Mouse (Mus musculus) liver, embryonic 11.5 days (tissue): ENCODE data around the gene Egfl7. TPM values are rescaled to one million over a fixed set of nuclear protein-coding genes. Genes with fewer than 3 reads are reported as not detected.

Experiments
- ATAC-seq: fragments of 200-750 bp; cut with Nextera tagmentation; replicated peaks from 2 replicates; pipeline ENCODE4 v1.8.0; 2017; ENCODE audit warnings: moderate number of reproducible peaks, mild to moderate bottlenecking, moderate TSS enrichment, moderate library complexity; ENCODE audit not compliant: low FRiP score
- DNase-seq: peaks from one replicate; pipeline ENCODE4 v3.0.0-alpha.2; 2017; ENCODE audit warnings: low spot score
- H3K27ac ChIP-seq: fragments of 300-500 bp; sonication (generic); 2 replicates; pipeline ENCODE4 v1.5.1; 2014; ENCODE audit warnings: mild to moderate bottlenecking, low read depth, low read length, control low read depth
- H3K27me3 ChIP-seq: fragments of 300-500 bp; sonication (generic); replicated peaks from 2 replicates; pipeline ENCODE4 v1.6.1; 2014; ENCODE audit warnings: low read length, mixed read lengths; ENCODE audit not compliant: control insufficient read depth, insufficient read depth
- H3K36me3 ChIP-seq: fragments of 300-500 bp; sonication (generic); 2 replicates; pipeline ENCODE4 v1.6.1; 2014; ENCODE audit warnings: mild to moderate bottlenecking, low read length, moderate library complexity, mixed read lengths; ENCODE audit not compliant: control insufficient read depth, insufficient read depth
- H3K4me1 ChIP-seq: fragments of 300-500 bp; sonication (generic); replicated peaks from 2 replicates; pipeline ENCODE4 v1.6.1; 2014; ENCODE audit warnings: low read length, mixed read lengths; ENCODE audit not compliant: control insufficient read depth, insufficient read depth
- H3K4me2 ChIP-seq: fragments of 300-500 bp; sonication (generic); 2 replicates; pipeline ENCODE4 v1.6.1; 2014; ENCODE audit warnings: mild to moderate bottlenecking, control low read depth, moderate library complexity
- H3K4me3 ChIP-seq: fragments of 300-500 bp; sonication (generic); 2 replicates; pipeline ENCODE4 v1.5.1; 2014; ENCODE audit warnings: low read depth, low read length, control low read depth
- H3K9ac ChIP-seq: fragments of 300-500 bp; sonication (generic); 2 replicates; pipeline ENCODE4 v1.6.1; 2014; ENCODE audit warnings: low read depth, low read length, control low read depth
- H3K9me3 ChIP-seq: fragments of 300-500 bp; sonication (generic); 2 replicates; pipeline ENCODE4 v1.6.1; 2016; ENCODE audit warnings: low read length, inconsistent platforms, mixed read lengths; ENCODE audit not compliant: control insufficient read depth
- WGBS: fragments of 180-500 bp; shearing (Covaris S2); extraction: QIAGEN DNeasy Blood & Tissue Kit; methylation state at CpG from one replicate; pipeline ENCODE4 v1.1.7; 2014; 5-methylcytosine and 5-hydroxymethylcytosine counted together
- microRNA counts: library from miRNA; unstranded; fragments of <30 nt; microRNA quantifications from one replicate; lab custom pipeline; 2015
- microRNA-seq: library from miRNA; unstranded; fragments of <30 nt; microRNA quantifications from one replicate; pipeline ENCODE4, GENCODE M21; 2017; ENCODE audit warnings: borderline number of aligned reads
- polyA plus RNA-seq: library from polyadenylated mRNA; unstranded; fragments of >200 nt; fragmentation: Nextera tagmentation; extraction: Ambion mirVana; gene quantifications from 2 replicates; pipeline ENCODE4 v1.2.1, GENCODE M21; 2014

The Egfl7 gene
- polyA plus RNA-seq, 1 experiment from 2014 or later, result 181 TPM

- Histone ChIP-seq H3K4me2 (peak overlapping the region; percentile 75), H3K4me1 (peaks cover 25% of the 10 kb centered on the region), H3K9me3 (no peaks in the 10 kb centered on the region), H3K4me3 (peak overlapping the region; percentile 97), H3K27me3 (no peaks in the 10 kb centered on the region), H3K36me3 (peaks cover 33% of the 10 kb centered on the region), H3K9ac (peak overlapping the region; percentile 100), H3K27ac (peak overlapping the region; percentile 91)
- DNase-seq (no peak), ATAC-seq (no peak)
- 64% methylated on average over 5 of the region's 5 CpGs for WGBS
Observed at GRCm38 (mm10) chr2:26638039-26638438, 58.2 kb downstream of the Egfl7 start.

- H3K27me3 ChIP-seq, result no peaks in the 10 kb centered on the region
- DNase-seq (no peak), ATAC-seq (no peak)
- peak overlapping the region; percentile 97 for H3K4me3 ChIP-seq
- H3K36me3 ChIP-seq, result peaks cover 33% of the 10 kb centered on the region
- WGBS, result 55% methylated on average over 5 of the region's 5 CpGs
- peaks cover 25% of the 10 kb centered on the region for H3K4me1 ChIP-seq
- H3K9me3 ChIP-seq, result no peaks in the 10 kb centered on the region
- peak overlapping the region; percentile 91; the same call in 1 of the 2 replicates for H3K27ac ChIP-seq
- peak overlapping the region; percentile 75 for H3K4me2 ChIP-seq
- peak overlapping the region; percentile 100 for H3K9ac ChIP-seq
Observed at GRCm38 (mm10) chr2:26638572-26638971, 58.8 kb downstream of the Egfl7 start.

GRCm38 (mm10) chr2:26639083-26639482, 59.3 kb downstream of the Egfl7 start:
- Histone ChIP-seq H3K27me3 (no peaks in the 10 kb centered on the region), H3K4me2 (peak overlapping the region; percentile 75), H3K4me3 (peak overlapping the region; percentile 97), H3K9me3 (no peaks in the 10 kb centered on the region), H3K36me3 (peaks cover 33% of the 10 kb centered on the region), H3K4me1 (peaks cover 25% of the 10 kb centered on the region), H3K27ac (peak overlapping the region; percentile 91), H3K9ac (peak overlapping the region; percentile 100)
- ATAC-seq (peak; percentile 50; the same call in 1 of the 2 replicates), DNase-seq (no peak)
- WGBS, result 3% methylated on average over 8 of the region's 8 CpGs

GRCm38 (mm10) chr2:26639838-26640830, 60.3 kb downstream of the Egfl7 start:
- Histone ChIP-seq H3K27me3 (no peaks in the 10 kb centered on the region), H3K9me3 (no peaks in the 10 kb centered on the region), H3K4me1 (peaks cover 25% of the 10 kb centered on the region), H3K9ac (peak overlapping the region; percentile 100), H3K4me2 (peak overlapping the region; percentile 75), H3K36me3 (peaks cover 33% of the 10 kb centered on the region), H3K4me3 (peak overlapping the region; percentile 97), H3K27ac (peak overlapping the region; percentile 91)
- DNase-seq (peak; percentile 95), ATAC-seq (peak; percentile 75)
- WGBS, result 4% methylated on average over 49 of the region's 49 CpGs

- peak overlapping the region; percentile 100; the same call in 1 of the 2 replicates for H3K9ac ChIP-seq
- no peak for DNase-seq
Observed at GRCm38 (mm10) chr2:26641006-26641647, 61.3 kb downstream of the Egfl7 start.

More at GRCm38 (mm10) chr2:26641006-26641647, 61.3 kb downstream of the Egfl7 start:
- no peak overlapping the region for H3K27ac ChIP-seq
- no peak for ATAC-seq
- H3K36me3 ChIP-seq, result peaks cover 26% of the 10 kb centered on the region
- no peak overlapping the region for H3K4me3 ChIP-seq
- H3K4me2 ChIP-seq, result no peak overlapping the region
- H3K9me3 ChIP-seq, result no peaks in the 10 kb centered on the region
- WGBS, result 46% methylated on average over 7 of the region's 7 CpGs
- H3K27me3 ChIP-seq, result no peaks in the 10 kb centered on the region
- H3K4me1 ChIP-seq, result peaks cover 25% of the 10 kb centered on the region

MicroRNA genes within 50 kb of the gene (microRNA counts, 519-probe panel; counts per million panel counts)
- 8,336 counts per million, percentile 97 among the panel's probes with 10 or more counts for microRNA mmu-miR-126-3p (lab: Ali Mortazavi, UCI)
- microRNA mmu-miR-126-5p (lab: Ali Mortazavi, UCI), result 5,746 counts per million, percentile 60 among the panel's probes with 10 or more counts

Small RNAs within 50 kb of the gene (microRNA-seq; reads per million reads assigned to microRNA genes)
- gene Mir126a (2.5 reads per million), gene Mir126b (not detected)

Other genes with a start within 250 kb of the Egfl7 start
- 23.0 and 23.8 TPM in 2 replicates for gene Dnlz, start 227.9 kb upstream of the Egfl7 start, polyA plus RNA-seq
- gene Card9, start 219.1 kb upstream of the Egfl7 start, polyA plus RNA-seq, result 1.1 and 1.7 TPM in 2 replicates
- 36.4 and 41.6 TPM in 2 replicates for gene Snapc4, start 199.4 kb upstream of the Egfl7 start, polyA plus RNA-seq
- gene Entr1, start 190.7 kb upstream of the Egfl7 start, polyA plus RNA-seq, result 94.4 and 95.7 TPM in 2 replicates
- gene Pmpca, start 190.7 kb upstream of the Egfl7 start, polyA plus RNA-seq, result 147 and 150 TPM in 2 replicates
- gene Inpp5e, start 170.8 kb upstream of the Egfl7 start, polyA plus RNA-seq, result 17.7 and 19.2 TPM in 2 replicates
- 33.7 TPM in 2 replicates for gene Sec16a, start 134.8 kb upstream of the Egfl7 start, polyA plus RNA-seq
- gene Notch1, start 63.4 kb upstream of the Egfl7 start, polyA plus RNA-seq, result 7.1 and 10.5 TPM in 2 replicates
- not detected in 2 replicates for gene Gm20532, start 6.6 kb downstream of the Egfl7 start, polyA plus RNA-seq
- 36.1 and 40.1 TPM in 2 replicates for gene Agpat2, start 24.4 kb downstream of the Egfl7 start, polyA plus RNA-seq
- gene Fam69b, start 48.4 kb downstream of the Egfl7 start, polyA plus RNA-seq, result 10.5 and 11.1 TPM in 2 replicates
- gene Lcn4, start 91.3 kb downstream of the Egfl7 start, polyA plus RNA-seq, result not detected in 2 replicates